Mouse (Mus musculus) forebrain, embryonic 12.5 days (tissue): ENCODE measurements around the gene Hibch. TPM values are rescaled to one million over a fixed set of nuclear protein-coding genes. Genes with fewer than 3 reads are reported as not detected.
"Not testable (repeated sequence)": the region's sequence is repeated elsewhere in the genome, so short reads cannot be mapped to it uniquely, and the experiment has no call there.

Experiments
- ATAC-seq: fragments of 200-750 bp; cut with Nextera tagmentation; 2 replicates; pipeline ENCODE4 v1.8.0; 2017; ENCODE audit warnings: moderate TSS enrichment; ENCODE audit not compliant: low FRiP score
- H3K27ac ChIP-seq: fragments of 300-500 bp; sonication (generic); 2 replicates; pipeline ENCODE4 v1.5.1; 2016; ENCODE audit warnings: mild to moderate bottlenecking
- H3K27me3 ChIP-seq: fragments of 300-500 bp; sonication (generic); 2 replicates; pipeline ENCODE4 v1.6.1; 2016; ENCODE audit warnings: mild to moderate bottlenecking
- H3K36me3 ChIP-seq: fragments of 300-500 bp; sonication (generic); replicated peaks from 2 replicates; pipeline ENCODE4 v1.6.1; 2016; ENCODE audit warnings: mild to moderate bottlenecking
- H3K4me1 ChIP-seq: fragments of 300-500 bp; sonication (generic); 2 replicates; pipeline ENCODE4 v1.6.1; 2016
- H3K4me2 ChIP-seq: fragments of 300-500 bp; sonication (generic); 2 replicates; pipeline ENCODE4 v1.6.1; 2016; ENCODE audit warnings: mild to moderate bottlenecking, moderate library complexity
- H3K4me3 ChIP-seq: fragments of 300-500 bp; sonication (generic); replicated peaks from 2 replicates; pipeline ENCODE4 v1.5.1; 2016; ENCODE audit warnings: mild to moderate bottlenecking
- H3K9ac ChIP-seq: fragments of 300-500 bp; sonication (generic); 2 replicates; pipeline ENCODE4 v1.6.1; 2016; ENCODE audit warnings: mild to moderate bottlenecking
- H3K9me3 ChIP-seq: fragments of 300-500 bp; sonication (generic); 2 replicates; pipeline ENCODE4 v1.6.1; 2016
- WGBS: fragments of 180-500 bp; shearing (Covaris S2); methylation state at CpG from one replicate; pipeline ENCODE4 v1.1.7; 2016; 5-methylcytosine and 5-hydroxymethylcytosine counted together
- polyA plus RNA-seq: library from polyadenylated mRNA; unstranded; fragments of >200 nt; fragmentation: Nextera tagmentation; extraction: Ambion mirVana; gene quantifications from 2 replicates; pipeline ENCODE4 v1.2.1, GENCODE M21; 2016

Hibch gene
- polyA plus RNA-seq, 1 experiment from 2014 or later: 23.6 TPM

GRCm38 (mm10) chr1:52918897-52919296 is 74.2 kb downstream of the Hibch start:
- not testable (repeated sequence) for H3K4me2 ChIP-seq, H3K36me3 ChIP-seq, H3K9ac ChIP-seq, H3K4me3 ChIP-seq, H3K9me3 ChIP-seq, ATAC-seq, H3K27ac ChIP-seq, H3K27me3 ChIP-seq, H3K4me1 ChIP-seq

GRCm38 (mm10) chr1:52924482-52924881 is 79.8 kb downstream of the Hibch start:
- H3K4me3 ChIP-seq, H3K9me3 ChIP-seq, ATAC-seq, H3K27ac ChIP-seq, H3K36me3 ChIP-seq, H3K9ac ChIP-seq, H3K4me2 ChIP-seq, H3K4me1 ChIP-seq, H3K27me3 ChIP-seq: not testable (repeated sequence)
- WGBS: 80% methylated on average over 1 of the region's 1 CpGs

GRCm38 (mm10) chr1:52934494-52934893 is 89.8 kb downstream of the Hibch start:
- Histone ChIP-seq H3K4me1 (no peaks in the 10 kb centered on the region), H3K27me3 (no peaks in the 10 kb centered on the region), H3K36me3 (no peaks in the 10 kb centered on the region), H3K4me3 (no peak overlapping the region), H3K9ac (no peak overlapping the region), H3K9me3 (no peaks in the 10 kb centered on the region), H3K4me2 (no peak overlapping the region), H3K27ac (no peak overlapping the region)
- ATAC-seq: no peak
- WGBS: 92% methylated on average over 5 of the region's 5 CpGs

- Histone ChIP-seq H3K36me3 (no peaks in the 10 kb centered on the region), H3K27me3 (no peaks in the 10 kb centered on the region), H3K9ac (no peak overlapping the region), H3K27ac (no peak overlapping the region), H3K4me3 (no peak overlapping the region), H3K9me3 (no peaks in the 10 kb centered on the region), H3K4me1 (no peaks in the 10 kb centered on the region), H3K4me2 (no peak overlapping the region)
- ATAC-seq: no peak
- WGBS: 87% methylated on average over 1 of the region's 1 CpGs
Measured at GRCm38 (mm10) chr1:52939021-52939420, 94.3 kb downstream of the Hibch start.

- 89% methylated on average over 5 of the region's 5 CpGs for WGBS
Measured at GRCm38 (mm10) chr1:52947895-52948294, 103.2 kb downstream of the Hibch start.

GRCm38 (mm10) chr1:52951146-52951868 is 106.6 kb downstream of the Hibch start:
- Histone ChIP-seq H3K36me3 (no peaks in the 10 kb centered on the region), H3K27ac (no peak overlapping the region), H3K4me3 (no peak overlapping the region), H3K4me2 (no peak overlapping the region), H3K9me3 (no peaks in the 10 kb centered on the region), H3K4me1 (peaks cover 20% of the 10 kb centered on the region), H3K27me3 (peaks cover 6% of the 10 kb centered on the region; the same call in 1 of the 2 replicates), H3K9ac (no peak overlapping the region)
- WGBS: 56% methylated on average over 5 of the region's 5 CpGs
- ATAC-seq: no peak

More at GRCm38 (mm10) chr1:52947895-52948294, 103.2 kb downstream of the Hibch start:
- H3K4me3 ChIP-seq: no peak overlapping the region
- no peak overlapping the region for H3K4me2 ChIP-seq
- H3K27ac ChIP-seq: no peak overlapping the region
- no peak for ATAC-seq
- no peaks in the 10 kb centered on the region for H3K36me3 ChIP-seq
- peaks cover 11% of the 10 kb centered on the region for H3K4me1 ChIP-seq
- no peaks in the 10 kb centered on the region for H3K9me3 ChIP-seq
- no peak overlapping the region for H3K9ac ChIP-seq
- H3K27me3 ChIP-seq: no peaks in the 10 kb centered on the region

GRCm38 (mm10) chr1:52952143-52952542 is 107.4 kb downstream of the Hibch start:
- H3K4me2 ChIP-seq: peak overlapping the region; percentile 98
- H3K9me3 ChIP-seq: no peaks in the 10 kb centered on the region
- no peaks in the 10 kb centered on the region for H3K36me3 ChIP-seq
- peaks cover 20% of the 10 kb centered on the region for H3K4me1 ChIP-seq
- H3K27ac ChIP-seq: no peak overlapping the region
- peak; percentile 53 for ATAC-seq
- peak overlapping the region; percentile 59 for H3K4me3 ChIP-seq
- WGBS: 3% methylated on average over 5 of the region's 5 CpGs
- H3K9ac ChIP-seq: peak overlapping the region; percentile 63; the same call in 1 of the 2 replicates
- H3K27me3 ChIP-seq: peaks cover 6% of the 10 kb centered on the region; the same call in 1 of the 2 replicates

GRCm38 (mm10) chr1:52952551-52953397 is 108.0 kb downstream of the Hibch start:
- ATAC-seq: peak; percentile 80
- Histone ChIP-seq H3K27ac (no peak overlapping the region), H3K4me2 (peak overlapping the region; percentile 98), H3K4me1 (peaks cover 20% of the 10 kb centered on the region), H3K27me3 (peaks cover 6% of the 10 kb centered on the region; the same call in 1 of the 2 replicates), H3K36me3 (no peaks in the 10 kb centered on the region), H3K9ac (peak overlapping the region; percentile 63), H3K9me3 (no peaks in the 10 kb centered on the region), H3K4me3 (peak overlapping the region; percentile 59)
- WGBS: under 1% methylated on average over 46 of the region's 47 CpGs

GRCm38 (mm10) chr1:52953548-52953947 is 108.8 kb downstream of the Hibch start:
- H3K4me1 ChIP-seq: peaks cover 20% of the 10 kb centered on the region
- no peak overlapping the region for H3K9ac ChIP-seq
- no peak overlapping the region for H3K4me3 ChIP-seq
- no peaks in the 10 kb centered on the region for H3K9me3 ChIP-seq
- H3K27me3 ChIP-seq: peaks cover 6% of the 10 kb centered on the region; the same call in 1 of the 2 replicates
- ATAC-seq: no peak
- peak overlapping the region; percentile 98 for H3K4me2 ChIP-seq
- H3K27ac ChIP-seq: no peak overlapping the region
- no peaks in the 10 kb centered on the region for H3K36me3 ChIP-seq
- 6% methylated on average over 4 of the region's 4 CpGs for WGBS

GRCm38 (mm10) chr1:52954456-52954855 is 109.7 kb downstream of the Hibch start:
- H3K36me3 ChIP-seq: no peaks in the 10 kb centered on the region
- ATAC-seq: no peak
- H3K27me3 ChIP-seq: peaks cover 6% of the 10 kb centered on the region; the same call in 1 of the 2 replicates
- no peak overlapping the region for H3K4me3 ChIP-seq
- peaks cover 20% of the 10 kb centered on the region for H3K4me1 ChIP-seq
- H3K4me2 ChIP-seq: no peak overlapping the region
- no peaks in the 10 kb centered on the region for H3K9me3 ChIP-seq
- 91% methylated on average over 2 of the region's 2 CpGs for WGBS
- H3K9ac ChIP-seq: no peak overlapping the region
- no peak overlapping the region for H3K27ac ChIP-seq

GRCm38 (mm10) chr1:52955102-52955501 is 110.4 kb downstream of the Hibch start:
- Histone ChIP-seq H3K27ac (no peak overlapping the region), H3K27me3 (peaks cover 6% of the 10 kb centered on the region; the same call in 1 of the 2 replicates), H3K9me3 (no peaks in the 10 kb centered on the region), H3K9ac (no peak overlapping the region), H3K4me3 (no peak overlapping the region), H3K4me1 (peaks cover 20% of the 10 kb centered on the region), H3K4me2 (no peak overlapping the region), H3K36me3 (no peaks in the 10 kb centered on the region)
- 44% methylated on average over 6 of the region's 6 CpGs for WGBS
- no peak for ATAC-seq

GRCm38 (mm10) chr1:52956746-52957145 is 112.0 kb downstream of the Hibch start:
- 65% methylated on average over 4 of the region's 4 CpGs for WGBS
- Histone ChIP-seq H3K27ac (no peak overlapping the region), H3K27me3 (peaks cover 6% of the 10 kb centered on the region; the same call in 1 of the 2 replicates), H3K4me3 (no peak overlapping the region), H3K9ac (no peak overlapping the region), H3K36me3 (no peaks in the 10 kb centered on the region), H3K4me1 (peaks cover 20% of the 10 kb centered on the region), H3K4me2 (no peak overlapping the region), H3K9me3 (no peaks in the 10 kb centered on the region)
- no peak for ATAC-seq
